Mouse (Mus musculus): ENCODE data around the gene Nthl1.

The Nthl1 gene

GRCm38 (mm10) chr17:24628646-24629045 lies 3.8 kb upstream of the Nthl1 start:
- CTCF ChIA-PET: interaction anchor here (1.2 to 1.5 kb wide), 2 partner anchors 89 to 190 kb away, joined by 3 to 4 read pairs; no protein-coding TSS in a partner anchor

GRCm38 (mm10) chr17:24630072-24630471 lies 2.4 kb upstream of the Nthl1 start:
- CTCF ChIA-PET: interaction anchor here (0.6 to 1.5 kb wide), 3 partner anchors 81 to 149 kb away, joined by 3 to 4 read pairs (median 4); partner anchors contain the start of gene Pkd1

- CTCF ChIA-PET: no interaction called here
These were observed 451 bp downstream of the Nthl1 start for GRCm38 (mm10) chr17:24632813-24633449.

GRCm38 (mm10) chr17:24633831-24634230 lies 1.4 kb downstream of the Nthl1 start:
- CTCF ChIA-PET: no interaction called here

- CTCF ChIA-PET: interaction anchor here (0.5 kb wide), 1 partner anchor 183 kb away, joined by 3 read pairs; no protein-coding TSS in a partner anchor
These were observed 2.5 kb downstream of the Nthl1 start for GRCm38 (mm10) chr17:24635024-24635423.

- CTCF ChIA-PET: no interaction called here
These were observed 3.2 kb downstream of the Nthl1 start for GRCm38 (mm10) chr17:24635694-24636093.

GRCm38 (mm10) chr17:24636781-24637481 lies 4.5 kb downstream of the Nthl1 start:
- CTCF ChIA-PET: interaction anchor here (0.5 to 1.1 kb wide), 2 partner anchors 22 to 97 kb away, joined by 3 read pairs; no protein-coding TSS in a partner anchor

- CTCF ChIA-PET: interaction anchor here (0.7 kb wide), 1 partner anchor 213 kb away, joined by 3 read pairs; no protein-coding TSS in a partner anchor
These were observed 5.7 kb downstream of the Nthl1 start for GRCm38 (mm10) chr17:24638214-24638613.

- CTCF ChIA-PET: interaction anchor here (0.7 kb wide), 1 partner anchor 214 kb away, joined by 3 read pairs; no protein-coding TSS in a partner anchor
These were observed 6.4 kb downstream of the Nthl1 start for GRCm38 (mm10) chr17:24638840-24639239.

- CTCF ChIA-PET: no interaction called here
These were observed 7.1 kb downstream of the Nthl1 start for GRCm38 (mm10) chr17:24639571-24639988.

GRCm38 (mm10) chr17:24640119-24640518 lies 7.6 kb downstream of the Nthl1 start:
- CTCF ChIA-PET: interaction anchor here (0.5 kb wide), 1 partner anchor 15 kb away, joined by 3 read pairs; no protein-coding TSS in a partner anchor

- CTCF ChIA-PET: interaction anchor here (0.5 kb wide), 1 partner anchor 15 kb away, joined by 3 read pairs; no protein-coding TSS in a partner anchor
These were observed 8.1 kb downstream of the Nthl1 start for GRCm38 (mm10) chr17:24640581-24640980.

GRCm38 (mm10) chr17:24641944-24642343 lies 9.5 kb downstream of the Nthl1 start:
- CTCF ChIA-PET: no interaction called here

GRCm38 (mm10) chr17:24642791-24643343 lies 10.4 kb downstream of the Nthl1 start:
- CTCF ChIA-PET: interaction anchor here (1.1 kb wide), 1 partner anchor 20 kb away, joined by 3 read pairs; no protein-coding TSS in a partner anchor

GRCm38 (mm10) chr17:24644030-24644715 lies 11.7 kb downstream of the Nthl1 start:
- CTCF ChIA-PET: interaction anchor here (1.1 kb wide), 1 partner anchor 19 kb away, joined by 3 read pairs; no protein-coding TSS in a partner anchor

GRCm38 (mm10) chr17:24644875-24645721 lies 12.6 kb downstream of the Nthl1 start:
- CTCF ChIA-PET: no interaction called here

GRCm38 (mm10) chr17:24645916-24646315 lies 13.4 kb downstream of the Nthl1 start:
- CTCF ChIA-PET: no interaction called here

- CTCF ChIA-PET: no interaction called here
These were observed 13.9 kb downstream of the Nthl1 start for GRCm38 (mm10) chr17:24646381-24646780.

- CTCF ChIA-PET: no interaction called here
These were observed 15.0 kb downstream of the Nthl1 start for GRCm38 (mm10) chr17:24647493-24647892.

- CTCF ChIA-PET: no interaction called here
These were observed 16.4 kb downstream of the Nthl1 start for GRCm38 (mm10) chr17:24648731-24649377.

Data from spleen, embryonic (tissue).